Mouse (Mus musculus) liver, embryonic 12.5 days (tissue): Measurements from ENCODE around the gene Ccar1. TPM values are rescaled to one million over a fixed set of nuclear protein-coding genes. Genes with fewer than 3 reads are reported as not detected.

Experiments used
- ATAC-seq: fragments of 200-750 bp; cut with Nextera tagmentation; 2 replicates; pipeline ENCODE4 v1.8.0; 2017; ENCODE audit warnings: moderate number of reproducible peaks, mild to moderate bottlenecking, moderate library complexity
- H3K27ac ChIP-seq: fragments of 300-500 bp; sonication (generic); 2 replicates; pipeline ENCODE4 v1.5.1; 2016; ENCODE audit warnings: mild to moderate bottlenecking
- H3K27me3 ChIP-seq: fragments of 300-500 bp; sonication (generic); replicated peaks from 2 replicates; pipeline ENCODE4 v1.6.1; 2016; ENCODE audit warnings: mild to moderate bottlenecking, moderate library complexity
- H3K36me3 ChIP-seq: fragments of 300-500 bp; sonication (generic); 2 replicates; pipeline ENCODE4 v1.6.1; 2016; ENCODE audit warnings: mild to moderate bottlenecking, moderate library complexity
- H3K4me1 ChIP-seq: fragments of 300-500 bp; sonication (generic); 2 replicates; pipeline ENCODE4 v1.6.1; 2016
- H3K4me2 ChIP-seq: fragments of 300-500 bp; sonication (generic); 2 replicates; pipeline ENCODE4 v1.6.1; 2016; ENCODE audit warnings: mild to moderate bottlenecking, moderate library complexity
- H3K4me3 ChIP-seq: fragments of 300-500 bp; sonication (generic); 2 replicates; pipeline ENCODE4 v1.5.1; 2016; ENCODE audit warnings: mild to moderate bottlenecking, moderate library complexity
- H3K9ac ChIP-seq: fragments of 300-500 bp; sonication (generic); 2 replicates; pipeline ENCODE4 v1.6.1; 2016; ENCODE audit warnings: mild to moderate bottlenecking, moderate library complexity
- H3K9me3 ChIP-seq: fragments of 300-500 bp; sonication (generic); replicated peaks from 2 replicates; pipeline ENCODE4 v1.6.1; 2016; ENCODE audit warnings: mild to moderate bottlenecking, moderate library complexity
- WGBS: fragments of 180-500 bp; shearing (Covaris S2); methylation state at CpG from one replicate; pipeline ENCODE4 v1.1.7; 2016; ENCODE audit not compliant: insufficient replicate concordance; 5-methylcytosine and 5-hydroxymethylcytosine counted together
- polyA plus RNA-seq: library from polyadenylated mRNA; unstranded; fragments of >200 nt; fragmentation: Nextera tagmentation; extraction: Ambion mirVana; gene quantifications from 2 replicates; pipeline ENCODE4 v1.2.1, GENCODE M21; 2016

Gene Ccar1
- 76.2 and 78.7 TPM in 2 replicates for polyA plus RNA-seq

DNA sequence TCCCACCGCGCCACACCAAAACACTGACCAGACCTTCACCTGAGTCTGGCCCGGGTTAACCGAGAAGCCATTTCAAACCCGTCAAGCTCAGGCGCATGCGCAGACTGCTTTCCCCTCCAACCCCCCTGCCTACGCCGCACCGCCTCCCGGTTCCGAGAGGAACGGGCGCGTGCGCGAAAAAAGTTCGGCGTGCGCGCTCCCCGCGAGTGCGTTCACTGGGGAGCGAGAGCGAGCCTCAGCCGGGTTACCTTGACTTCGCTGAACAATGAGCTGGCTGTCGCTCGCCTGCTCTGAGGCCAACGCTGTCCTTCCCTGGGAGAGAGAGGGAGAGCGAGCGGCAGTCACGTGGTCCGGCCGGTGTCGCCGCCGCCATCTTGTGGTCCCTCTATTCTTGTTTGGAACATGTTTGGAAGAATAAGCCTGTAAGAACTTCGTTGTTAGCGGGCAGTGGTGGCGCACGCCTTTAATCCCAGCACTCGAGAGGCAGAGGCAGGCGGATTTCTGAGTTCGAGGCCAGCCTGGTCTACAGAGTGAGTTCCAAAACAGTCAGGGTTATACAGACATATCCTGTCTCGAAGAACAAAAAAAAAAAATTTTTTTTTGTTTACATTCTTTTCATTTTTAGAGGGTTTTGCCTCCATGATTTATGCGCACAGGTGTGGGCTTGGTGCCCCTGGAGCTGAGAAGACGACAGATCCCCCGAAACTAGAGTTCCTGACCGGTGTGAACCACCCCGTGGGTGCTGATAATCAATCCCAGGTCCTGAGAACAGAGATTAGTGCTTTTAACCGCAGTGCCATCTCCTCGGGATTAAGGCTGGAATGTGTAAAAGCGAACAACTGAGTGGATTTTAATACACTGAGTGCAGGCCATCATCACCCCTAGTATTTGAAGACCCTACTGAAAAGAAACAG is at the start of gene Ccar1:
Ccar1 (minus strand) TSS at position 110 of the 914 bp plus-strand sequence.
- peak within 1 kb of the TSS; percentile 99 for H3K9ac ChIP-seq
- H3K36me3 ChIP-seq, result peaks cover 34% of the 10 kb centered on the region
- H3K4me2 ChIP-seq, result peak within 1 kb of the TSS; percentile 82
- H3K9me3 ChIP-seq, result no peaks in the 10 kb centered on the region
- H3K27ac ChIP-seq, result peak within 1 kb of the TSS; percentile 98
- no peaks in the 10 kb centered on the region for H3K27me3 ChIP-seq
- H3K4me1 ChIP-seq, result peaks cover 31% of the 10 kb centered on the region
- peak within 1 kb of the TSS; percentile 98 for H3K4me3 ChIP-seq
- WGBS, result 3% methylated on average over 55 of the region's 55 CpGs
- peak; percentile 97 for ATAC-seq

DNA sequence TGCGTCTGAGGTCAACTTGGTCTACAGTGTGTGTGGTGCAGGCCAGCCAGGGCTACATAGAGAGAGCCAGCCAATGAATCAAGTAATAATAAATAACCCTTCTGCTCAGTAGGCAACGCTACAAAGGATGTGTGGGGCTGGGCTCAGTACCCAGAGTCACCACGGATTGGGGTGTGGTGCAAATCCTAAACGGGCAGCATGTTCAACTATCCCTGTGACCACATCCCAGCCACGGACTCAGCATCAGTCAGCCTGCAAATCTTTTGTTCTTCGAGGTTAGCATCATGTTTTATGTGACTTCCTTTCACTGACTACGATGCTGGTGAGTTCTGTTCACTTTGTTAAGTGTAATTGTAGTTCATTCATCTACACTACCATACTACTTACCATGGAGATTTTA is 48.6 kb upstream of the Ccar1 start:
- 72% methylated on average over 7 of the region's 7 CpGs for WGBS
- Histone ChIP-seq H3K27me3 (no peaks in the 10 kb centered on the region), H3K9ac (no peak overlapping the region), H3K4me1 (no peaks in the 10 kb centered on the region), H3K4me2 (no peak overlapping the region), H3K27ac (no peak overlapping the region), H3K9me3 (no peaks in the 10 kb centered on the region), H3K4me3 (no peak overlapping the region), H3K36me3 (no peaks in the 10 kb centered on the region)
- no peak for ATAC-seq

DNA sequence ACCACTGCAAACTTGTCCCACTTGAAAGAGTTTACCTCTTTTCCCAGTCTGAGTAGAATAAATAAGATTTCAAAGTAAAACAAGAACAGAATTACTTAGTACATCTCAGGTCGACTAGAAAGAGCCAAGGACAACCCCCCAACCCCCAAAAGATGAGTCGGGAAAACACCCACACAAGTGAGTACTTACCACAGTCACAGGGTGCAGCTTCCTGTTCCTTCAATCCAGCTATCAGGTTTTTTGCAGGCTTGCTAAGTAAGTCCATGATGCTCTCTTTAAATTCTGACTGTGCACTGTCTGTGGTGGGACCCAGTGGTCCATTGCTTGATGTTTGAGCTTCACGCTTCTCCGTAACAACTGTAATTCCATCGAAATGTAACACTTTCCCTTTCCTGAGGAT is 45.9 kb upstream of the Ccar1 start:
- no peak overlapping the region for H3K27ac ChIP-seq
- no peaks in the 10 kb centered on the region for H3K4me1 ChIP-seq
- no peak overlapping the region for H3K9ac ChIP-seq
- H3K9me3 ChIP-seq, result no peaks in the 10 kb centered on the region
- H3K4me3 ChIP-seq, result no peak overlapping the region
- no peak for ATAC-seq
- 60% methylated on average over 5 of the region's 5 CpGs for WGBS
- no peaks in the 10 kb centered on the region for H3K27me3 ChIP-seq
- H3K4me2 ChIP-seq, result no peak overlapping the region
- no peaks in the 10 kb centered on the region for H3K36me3 ChIP-seq

DNA sequence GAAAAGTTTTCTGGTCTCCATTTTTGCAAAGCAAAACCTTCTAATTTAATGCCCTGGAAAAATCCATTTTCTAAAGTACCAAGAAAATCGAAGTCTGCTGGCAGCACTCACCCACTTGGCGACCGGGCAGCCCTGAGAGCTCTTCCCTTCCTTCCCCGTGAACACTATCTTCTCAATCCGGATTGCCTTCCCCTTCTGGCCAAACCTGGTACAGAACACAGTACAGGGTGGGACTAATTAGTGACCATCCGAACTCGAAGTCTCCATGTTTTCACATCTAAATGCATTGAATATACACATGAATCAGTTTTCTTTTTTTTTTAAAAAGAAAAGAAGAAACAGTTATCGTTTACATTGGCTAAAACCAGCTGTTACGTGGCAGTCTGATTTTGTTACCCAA is 40.7 kb upstream of the Ccar1 start:
- H3K4me3 ChIP-seq, result no peak overlapping the region
- no peaks in the 10 kb centered on the region for H3K9me3 ChIP-seq
- no peaks in the 10 kb centered on the region for H3K36me3 ChIP-seq
- 66% methylated on average over 9 of the region's 9 CpGs for WGBS
- H3K9ac ChIP-seq, result no peak overlapping the region
- ATAC-seq, result no peak
- no peaks in the 10 kb centered on the region for H3K27me3 ChIP-seq
- no peak overlapping the region for H3K4me2 ChIP-seq
- H3K4me1 ChIP-seq, result no peaks in the 10 kb centered on the region
- H3K27ac ChIP-seq, result no peak overlapping the region

DNA sequence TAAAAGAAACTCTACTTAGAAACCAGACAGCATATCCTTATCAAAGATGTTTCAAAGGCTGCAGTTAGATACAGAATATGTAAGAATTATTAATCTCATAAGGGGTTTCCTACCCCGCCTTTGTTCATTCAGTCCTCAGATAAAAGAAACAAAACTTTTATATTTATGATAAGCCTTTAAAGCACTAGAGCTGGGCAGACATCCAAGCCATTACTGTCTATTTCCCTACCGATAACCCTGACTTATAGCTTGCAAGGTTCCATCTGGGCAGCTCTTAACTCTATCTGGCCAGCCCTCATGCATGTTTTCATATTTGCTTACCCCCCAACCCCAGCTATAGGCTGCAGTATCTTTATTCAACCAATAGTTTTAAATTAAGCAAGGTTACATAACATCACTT is 39.5 kb upstream of the Ccar1 start:
- WGBS, result 70% methylated on average over 2 of the region's 2 CpGs
- Histone ChIP-seq H3K27ac (no peak overlapping the region), H3K27me3 (no peaks in the 10 kb centered on the region), H3K4me1 (no peaks in the 10 kb centered on the region), H3K9me3 (no peaks in the 10 kb centered on the region), H3K4me2 (no peak overlapping the region), H3K9ac (no peak overlapping the region), H3K4me3 (no peak overlapping the region), H3K36me3 (no peaks in the 10 kb centered on the region)
- ATAC-seq, result no peak

DNA sequence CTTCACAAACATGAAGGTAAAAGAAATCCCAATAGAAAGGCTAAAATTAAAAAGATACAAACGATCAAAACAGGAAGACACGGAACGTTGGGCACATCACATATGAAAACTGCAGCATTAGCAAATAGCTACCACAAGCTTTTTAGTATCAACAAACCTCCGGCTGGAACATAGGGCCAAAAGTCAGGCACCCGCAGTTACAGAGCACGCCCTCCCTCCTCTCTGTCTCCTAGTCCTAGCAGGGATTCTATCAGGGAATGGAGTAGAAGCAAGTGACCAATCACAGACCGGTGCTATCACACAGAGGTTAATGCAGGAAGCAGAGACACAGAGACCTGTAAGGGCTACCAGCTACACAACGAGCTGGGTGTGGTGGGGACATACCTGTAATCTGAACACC is 32.4 kb upstream of the Ccar1 start:
- ATAC-seq, result no peak
- Histone ChIP-seq H3K27me3 (no peaks in the 10 kb centered on the region), H3K9me3 (no peaks in the 10 kb centered on the region), H3K27ac (no peak overlapping the region), H3K36me3 (no peaks in the 10 kb centered on the region; the same call in 1 of the 2 replicates), H3K4me3 (no peak overlapping the region), H3K4me2 (no peak overlapping the region), H3K9ac (no peak overlapping the region), H3K4me1 (no peaks in the 10 kb centered on the region)
- 70% methylated on average over 8 of the region's 8 CpGs for WGBS

DNA sequence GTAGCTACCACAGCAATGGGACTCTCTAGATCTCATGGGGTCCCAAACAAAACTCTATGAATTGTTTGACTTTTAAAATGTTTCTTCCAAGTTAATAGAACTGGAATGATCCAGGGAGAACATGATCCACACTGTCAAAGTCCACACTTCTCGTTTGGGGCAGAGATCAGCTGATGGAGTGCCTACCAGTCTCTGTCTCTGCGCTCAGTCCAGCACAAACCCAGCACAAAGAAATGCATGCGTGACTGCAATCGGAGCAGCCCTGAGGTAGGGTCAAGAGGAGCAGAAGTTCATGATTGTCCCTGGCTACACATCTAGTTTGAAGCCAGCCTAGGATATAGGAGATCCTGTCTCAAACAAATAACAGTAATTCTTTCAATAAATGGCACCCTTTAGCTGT is 31.3 kb upstream of the Ccar1 start:
- H3K27me3 ChIP-seq, result no peaks in the 10 kb centered on the region
- H3K9me3 ChIP-seq, result no peaks in the 10 kb centered on the region
- peaks cover 6% of the 10 kb centered on the region for H3K36me3 ChIP-seq
- H3K4me3 ChIP-seq, result no peak overlapping the region
- H3K4me1 ChIP-seq, result no peaks in the 10 kb centered on the region
- H3K27ac ChIP-seq, result no peak overlapping the region
- no peak overlapping the region for H3K4me2 ChIP-seq
- no peak overlapping the region for H3K9ac ChIP-seq
- 63% methylated on average over 4 of the region's 4 CpGs for WGBS
- no peak for ATAC-seq

DNA sequence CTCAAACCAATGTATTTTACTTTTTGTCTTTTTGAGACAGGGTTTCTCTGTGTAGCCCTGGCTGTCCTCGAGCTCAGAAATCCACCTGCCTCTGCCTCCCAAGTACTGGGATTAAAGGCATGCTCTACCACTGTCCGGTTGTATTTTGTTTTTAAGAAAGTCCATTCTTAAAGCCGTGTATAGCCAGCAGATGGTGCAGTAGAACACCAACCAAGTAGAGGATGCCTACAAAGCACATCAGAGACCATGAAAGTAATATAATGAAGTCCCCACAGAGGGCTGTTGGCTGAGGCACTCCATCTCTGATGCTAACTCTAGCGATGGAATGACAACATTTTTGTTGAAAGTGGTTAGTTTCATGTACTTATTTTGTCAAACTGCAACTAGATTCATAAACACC is 17.9 kb upstream of the Ccar1 start:
- no peak overlapping the region for H3K27ac ChIP-seq
- no peaks in the 10 kb centered on the region for H3K27me3 ChIP-seq
- WGBS, result 56% methylated on average over 4 of the region's 4 CpGs
- no peaks in the 10 kb centered on the region for H3K4me1 ChIP-seq
- H3K4me2 ChIP-seq, result no peak overlapping the region
- H3K4me3 ChIP-seq, result no peak overlapping the region
- H3K9me3 ChIP-seq, result no peaks in the 10 kb centered on the region
- ATAC-seq, result no peak
- no peak overlapping the region for H3K9ac ChIP-seq
- H3K36me3 ChIP-seq, result peaks cover 5% of the 10 kb centered on the region; the same call in 1 of the 2 replicates

DNA sequence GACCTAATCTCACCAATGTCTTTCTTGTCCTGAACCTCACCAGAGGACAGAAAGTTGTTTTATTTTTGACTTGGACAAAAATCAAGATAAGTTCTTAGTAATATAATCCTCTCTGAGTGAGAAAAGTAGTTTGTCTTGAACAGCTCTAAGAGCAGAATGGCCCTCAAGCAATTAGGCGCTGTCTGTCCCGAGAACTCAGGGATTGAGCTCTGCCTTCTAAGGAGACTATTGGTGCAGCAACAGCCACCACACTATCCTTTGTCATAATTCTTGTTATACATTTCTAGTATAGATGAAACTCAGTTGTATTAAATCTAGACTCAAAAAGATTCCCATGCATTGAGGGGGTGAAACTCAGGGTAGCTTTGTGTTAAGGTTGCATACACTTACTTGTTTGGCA is 16.7 kb upstream of the Ccar1 start:
- H3K9me3 ChIP-seq, result no peaks in the 10 kb centered on the region
- ATAC-seq, result no peak
- WGBS, result 76% methylated on average over 2 of the region's 2 CpGs
- peaks cover 5% of the 10 kb centered on the region; the same call in 1 of the 2 replicates for H3K36me3 ChIP-seq
- no peak overlapping the region for H3K27ac ChIP-seq
- H3K4me1 ChIP-seq, result no peaks in the 10 kb centered on the region
- no peak overlapping the region for H3K9ac ChIP-seq
- H3K4me3 ChIP-seq, result no peak overlapping the region
- no peak overlapping the region for H3K4me2 ChIP-seq
- H3K27me3 ChIP-seq, result no peaks in the 10 kb centered on the region

DNA sequence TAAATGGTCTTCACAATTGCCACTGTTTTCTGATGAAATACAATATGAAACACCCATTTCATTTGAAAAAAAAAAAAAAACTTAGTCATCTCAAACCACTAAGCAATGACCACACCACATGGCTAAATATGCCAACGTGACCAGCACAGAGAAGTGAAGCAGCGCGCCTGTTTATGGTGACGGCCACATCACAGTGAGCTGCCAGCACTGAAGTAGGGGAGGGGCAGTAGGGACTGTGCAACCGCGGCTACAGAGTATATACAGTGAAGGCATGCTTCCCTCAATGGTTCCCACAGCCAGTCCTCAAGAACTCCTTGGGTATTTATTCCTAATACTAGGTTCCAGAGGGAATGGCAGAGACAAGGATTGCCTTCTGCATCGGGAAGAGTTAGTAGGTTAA is 16.2 kb upstream of the Ccar1 start:
- ATAC-seq, result no peak
- Histone ChIP-seq H3K27me3 (no peaks in the 10 kb centered on the region), H3K36me3 (peaks cover 5% of the 10 kb centered on the region; the same call in 1 of the 2 replicates), H3K9me3 (no peaks in the 10 kb centered on the region), H3K4me2 (no peak overlapping the region), H3K27ac (no peak overlapping the region), H3K9ac (no peak overlapping the region), H3K4me1 (no peaks in the 10 kb centered on the region), H3K4me3 (no peak overlapping the region)
- WGBS, result 72% methylated on average over 7 of the region's 7 CpGs

DNA sequence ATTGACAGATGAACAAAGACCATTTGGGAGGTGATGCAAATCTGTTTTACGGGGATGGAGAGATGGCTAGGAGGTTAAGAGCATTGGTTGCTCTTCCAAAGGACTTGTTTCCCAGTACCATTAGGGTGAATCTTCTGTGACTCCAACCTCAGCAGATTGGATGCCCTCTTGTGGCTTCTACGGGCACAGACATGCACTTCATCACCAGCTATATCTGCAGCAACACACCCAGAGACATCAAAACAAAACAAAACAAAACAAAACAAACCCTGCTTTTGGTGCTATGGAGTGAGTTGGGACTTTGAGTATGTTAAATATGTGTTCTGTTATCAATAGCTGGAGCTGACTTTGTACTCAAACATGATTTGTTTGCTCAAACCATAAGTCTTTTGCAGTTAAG is 12.0 kb upstream of the Ccar1 start:
- no peaks in the 10 kb centered on the region for H3K27me3 ChIP-seq
- H3K9me3 ChIP-seq, result no peaks in the 10 kb centered on the region
- no peak for ATAC-seq
- no peak overlapping the region for H3K4me3 ChIP-seq
- no peak overlapping the region for H3K4me2 ChIP-seq
- H3K4me1 ChIP-seq, result no peaks in the 10 kb centered on the region
- H3K27ac ChIP-seq, result no peak overlapping the region
- no peak overlapping the region for H3K9ac ChIP-seq
- no peaks in the 10 kb centered on the region for H3K36me3 ChIP-seq
- 64% methylated on average over 2 of the region's 2 CpGs for WGBS

DNA sequence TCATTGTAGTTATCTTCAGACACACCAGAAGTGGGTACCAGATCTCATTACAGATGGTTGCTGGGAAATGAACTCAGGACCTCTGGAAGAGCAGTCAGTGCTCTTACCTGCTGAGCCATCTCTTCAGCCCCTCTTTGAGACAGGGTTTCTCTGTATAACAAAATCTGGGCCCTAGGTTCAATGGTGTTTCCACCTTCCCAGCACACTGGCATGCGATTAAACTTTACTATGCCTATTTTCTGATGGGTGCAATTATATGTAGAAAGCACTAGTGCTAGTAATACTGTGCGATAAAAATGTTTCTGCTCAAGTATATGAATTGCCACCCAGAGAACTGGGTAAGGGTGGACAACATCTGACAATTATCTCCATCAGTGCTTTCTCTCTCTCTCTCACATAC is 11.2 kb upstream of the Ccar1 start:
- Histone ChIP-seq H3K27me3 (no peaks in the 10 kb centered on the region), H3K36me3 (no peaks in the 10 kb centered on the region), H3K4me3 (no peak overlapping the region), H3K9ac (no peak overlapping the region), H3K9me3 (no peaks in the 10 kb centered on the region), H3K4me1 (no peaks in the 10 kb centered on the region), H3K27ac (no peak overlapping the region), H3K4me2 (no peak overlapping the region)
- no peak for ATAC-seq
- WGBS, result 71% methylated on average over 2 of the region's 2 CpGs
